Mouse (Mus musculus): ENCODE measurements around the gene Gm281. TPM values are rescaled to one million over a fixed set of nuclear protein-coding genes. Genes with fewer than 3 reads are reported as not detected.
A peak's percentile ranks its signal among the peaks of the same experiment; 100 is the strongest.
"Not testable (repeated sequence)": the region's sequence is repeated elsewhere in the genome, so short reads cannot be mapped to it uniquely, and the experiment has no call there.

The Gm281 gene
- total and polyA plus RNA-seq, 3 experiments: not detected

- Histone ChIP-seq H3K4me3 (ENCODE audit: low read depth, low read length) (peak overlapping the region; percentile 86), H3K36me3 (replicated peaks) (peaks cover 31% of the 10 kb centered on the region), H3K9me3 (replicated peaks) (no peaks in the 10 kb centered on the region), H3K27me3 (ENCODE audit: insufficient read depth, low read length) (no peaks in the 10 kb centered on the region), H3K4me1 (ENCODE audit: insufficient read depth, low read depth, low read length) (peaks cover 25% of the 10 kb centered on the region)
- peak; percentile 50 for DNase-seq (ENCODE audit: low spot score)
- peak; percentile 60; the same call in 1 of the 2 replicates for ATAC-seq (ENCODE audit: extremely low read depth, insufficient number of reproducible peaks, low FRiP score, poor library complexity, severe bottlenecking)
- TF ChIP-seq CTCF (IDR thresholded peaks at IDR 0.05; ENCODE audit: low read depth, low read length): no peak
- no peak for TF ChIP-seq GATA2 (IDR thresholded peaks at IDR 0.05; ENCODE audit: borderline replicate concordance, low read depth, low read length)
- no peak for TF ChIP-seq TAL1 (conservative IDR thresholded peaks at IDR 0.05; ENCODE audit: low read depth, low read length)
These were observed 45.8 kb upstream of the Gm281 start for GRCm38 (mm10) chr14:13960079-13960478.

GRCm38 (mm10) chr14:13952151-13952550, 37.9 kb upstream of the Gm281 start:
- not testable (repeated sequence) for H3K4me1 ChIP-seq (ENCODE audit: insufficient read depth, low read depth, low read length); DNase-seq (ENCODE audit: low spot score); H3K4me3 ChIP-seq (ENCODE audit: low read depth, low read length); H3K27me3 ChIP-seq (ENCODE audit: insufficient read depth, low read length); H3K9me3 ChIP-seq (replicated peaks); ATAC-seq (ENCODE audit: extremely low read depth, insufficient number of reproducible peaks, low FRiP score, poor library complexity, severe bottlenecking)
- H3K36me3 ChIP-seq (replicated peaks): peaks cover 66% of the 10 kb centered on the region

GRCm38 (mm10) chr14:13950401-13950800, 36.1 kb upstream of the Gm281 start:
- Histone ChIP-seq H3K27me3 (ENCODE audit: insufficient read depth, low read length) (no peaks in the 10 kb centered on the region), H3K4me3 (ENCODE audit: low read depth, low read length) (no peak overlapping the region), H3K4me1 (ENCODE audit: insufficient read depth, low read depth, low read length) (no peaks in the 10 kb centered on the region), H3K9me3 (replicated peaks) (no peaks in the 10 kb centered on the region), H3K36me3 (replicated peaks) (peaks cover 63% of the 10 kb centered on the region)
- TF ChIP-seq GATA1 (IDR thresholded peaks at IDR 0.05; ENCODE audit: borderline replicate concordance, low read length): no peak
- TF ChIP-seq GATA2 (IDR thresholded peaks at IDR 0.05; ENCODE audit: borderline replicate concordance, low read depth, low read length): no peak
- no peak for TF ChIP-seq TAL1 (conservative IDR thresholded peaks at IDR 0.05; ENCODE audit: low read depth, low read length)
- no peak for TF ChIP-seq CTCF (IDR thresholded peaks at IDR 0.05; ENCODE audit: low read depth, low read length)
- TF ChIP-seq POLR2AphosphoS5 (IDR thresholded peaks at IDR 0.05; ENCODE audit: insufficient replicate concordance, low read depth, low read length): no peak
- no peak for DNase-seq (ENCODE audit: low spot score)
- peak; percentile 68; the same call in 1 of the 2 replicates for ATAC-seq (ENCODE audit: extremely low read depth, insufficient number of reproducible peaks, low FRiP score, poor library complexity, severe bottlenecking)

- no peak for TF ChIP-seq GATA2 (IDR thresholded peaks at IDR 0.05; ENCODE audit: borderline replicate concordance, low read depth, low read length)
- no peak for TF ChIP-seq POLR2AphosphoS5 (IDR thresholded peaks at IDR 0.05; ENCODE audit: insufficient replicate concordance, low read depth, low read length)
- TF ChIP-seq GATA1 (IDR thresholded peaks at IDR 0.05; ENCODE audit: borderline replicate concordance, low read length): no peak
- no peak for TF ChIP-seq TAL1 (conservative IDR thresholded peaks at IDR 0.05; ENCODE audit: low read depth, low read length)
- TF ChIP-seq CTCF (IDR thresholded peaks at IDR 0.05; ENCODE audit: low read depth, low read length): no peak
- DNase-seq (ENCODE audit: low spot score): no peak
- H3K27me3 ChIP-seq (ENCODE audit: insufficient read depth, low read length): no peaks in the 10 kb centered on the region
- ATAC-seq (ENCODE audit: extremely low read depth, insufficient number of reproducible peaks, low FRiP score, poor library complexity, severe bottlenecking): no peak
- H3K36me3 ChIP-seq (replicated peaks): peaks cover 55% of the 10 kb centered on the region
- no peaks in the 10 kb centered on the region for H3K4me1 ChIP-seq (ENCODE audit: insufficient read depth, low read depth, low read length)
- no peaks in the 10 kb centered on the region for H3K9me3 ChIP-seq (replicated peaks)
- no peak overlapping the region for H3K4me3 ChIP-seq (ENCODE audit: low read depth, low read length)
These were observed 34.1 kb upstream of the Gm281 start for GRCm38 (mm10) chr14:13948345-13948744.

- H3K4me3 ChIP-seq (ENCODE audit: low read depth, low read length): no peak overlapping the region
- no peak for TF ChIP-seq GATA1 (IDR thresholded peaks at IDR 0.05; ENCODE audit: borderline replicate concordance, low read length)
- TF ChIP-seq TAL1 (conservative IDR thresholded peaks at IDR 0.05; ENCODE audit: low read depth, low read length): no peak
- TF ChIP-seq CTCF (IDR thresholded peaks at IDR 0.05; ENCODE audit: low read depth, low read length): no peak
- TF ChIP-seq GATA2 (IDR thresholded peaks at IDR 0.05; ENCODE audit: borderline replicate concordance, low read depth, low read length): no peak
- no peak for TF ChIP-seq POLR2AphosphoS5 (IDR thresholded peaks at IDR 0.05; ENCODE audit: insufficient replicate concordance, low read depth, low read length)
- H3K27me3 ChIP-seq (ENCODE audit: insufficient read depth, low read length): no peaks in the 10 kb centered on the region
- peaks cover 28% of the 10 kb centered on the region for H3K36me3 ChIP-seq (replicated peaks)
- H3K4me1 ChIP-seq (ENCODE audit: insufficient read depth, low read depth, low read length): no peaks in the 10 kb centered on the region
- ATAC-seq (ENCODE audit: extremely low read depth, insufficient number of reproducible peaks, low FRiP score, poor library complexity, severe bottlenecking): no peak
- DNase-seq (ENCODE audit: low spot score): no peak
- no peaks in the 10 kb centered on the region for H3K9me3 ChIP-seq (replicated peaks)
These were observed 30.4 kb upstream of the Gm281 start for GRCm38 (mm10) chr14:13944686-13945085.

GRCm38 (mm10) chr14:13934052-13934371, 19.7 kb upstream of the Gm281 start:
- ATAC-seq (ENCODE audit: extremely low read depth, insufficient number of reproducible peaks, low FRiP score, poor library complexity, severe bottlenecking): no peak
- peaks cover 17% of the 10 kb centered on the region for H3K9me3 ChIP-seq (replicated peaks)
- no peak overlapping the region for H3K4me3 ChIP-seq (ENCODE audit: low read depth, low read length)
- H3K4me1 ChIP-seq (ENCODE audit: insufficient read depth, low read depth, low read length): no peaks in the 10 kb centered on the region
- TF ChIP-seq CTCF (IDR thresholded peaks at IDR 0.05; ENCODE audit: low read depth, low read length): no peak
- no peak for TF ChIP-seq POLR2AphosphoS5 (IDR thresholded peaks at IDR 0.05; ENCODE audit: insufficient replicate concordance, low read depth, low read length)
- TF ChIP-seq GATA1 (IDR thresholded peaks at IDR 0.05; ENCODE audit: borderline replicate concordance, low read length): no peak
- TF ChIP-seq GATA2 (IDR thresholded peaks at IDR 0.05; ENCODE audit: borderline replicate concordance, low read depth, low read length): no peak
- TF ChIP-seq TAL1 (conservative IDR thresholded peaks at IDR 0.05; ENCODE audit: low read depth, low read length): no peak
- no peaks in the 10 kb centered on the region for H3K27me3 ChIP-seq (ENCODE audit: insufficient read depth, low read length)
- no peak for DNase-seq (ENCODE audit: low spot score)
- H3K36me3 ChIP-seq (replicated peaks): no peaks in the 10 kb centered on the region
